Mouse (Mus musculus) forebrain, postnatal 0 days (tissue): ENCODE measurements around the gene Lrp1. TPM values are rescaled to one million over a fixed set of nuclear protein-coding genes. Genes with fewer than 3 reads are reported as not detected.

Experiments
- ATAC-seq: fragments of 200-750 bp; cut with Nextera tagmentation; 2 replicates; pipeline ENCODE4 v1.8.0; 2017; ENCODE audit warnings: mild to moderate bottlenecking, moderate library complexity
- DNase-seq: peaks from one replicate; pipeline ENCODE4 v3.0.0-alpha.2; 2015
- H3K27ac ChIP-seq: fragments of 300-500 bp; sonication (generic); 2 replicates; pipeline ENCODE4 v1.5.1; 2014; ENCODE audit warnings: low read depth, mild to moderate bottlenecking, antibody characterized with exemption, low read length, moderate library complexity, mixed read lengths
- H3K27me3 ChIP-seq: fragments of 300-500 bp; sonication (generic); 2 replicates; pipeline ENCODE4 v1.6.1; 2014; ENCODE audit warnings: mild to moderate bottlenecking, low read length, mixed read lengths; ENCODE audit not compliant: insufficient read depth
- H3K36me3 ChIP-seq: fragments of 300-500 bp; sonication (generic); 2 replicates; pipeline ENCODE4 v1.6.1; 2014; ENCODE audit warnings: mild to moderate bottlenecking, moderate library complexity; ENCODE audit not compliant: insufficient read depth
- H3K4me1 ChIP-seq: fragments of 300-500 bp; sonication (generic); 2 replicates; pipeline ENCODE4 v1.6.1; 2014; ENCODE audit warnings: antibody characterized with exemption; ENCODE audit not compliant: insufficient read depth
- H3K4me2 ChIP-seq: fragments of 300-500 bp; sonication (generic); 2 replicates; pipeline ENCODE4 v1.6.1; 2014; ENCODE audit warnings: low read depth, mild to moderate bottlenecking, moderate library complexity
- H3K4me3 ChIP-seq: fragments of 300-500 bp; sonication (generic); 2 replicates; pipeline ENCODE4 v1.5.1; 2014; ENCODE audit warnings: low read depth, low read length, mixed read lengths
- H3K9ac ChIP-seq: fragments of 300-500 bp; sonication (generic); 2 replicates; pipeline ENCODE4 v1.6.1; 2014; ENCODE audit warnings: mild to moderate bottlenecking
- H3K9me3 ChIP-seq: fragments of 300-500 bp; sonication (generic); 2 replicates; pipeline ENCODE4 v1.6.1; 2016; ENCODE audit warnings: low read length
- CTCF ChIP-seq: sonication (generic); IDR thresholded peaks from 2 replicates; pipeline ENCODE4 v1.5.1; 2016; ENCODE audit warnings: antibody characterized with exemption, control low read depth, low read depth
- WGBS: fragments of 180-500 bp; shearing (Covaris S2); extraction: QIAGEN DNeasy Blood & Tissue Kit; methylation state at CpG from one replicate; pipeline ENCODE4 v1.1.7; 2014; 5-methylcytosine and 5-hydroxymethylcytosine counted together
- polyA plus RNA-seq: library from polyadenylated mRNA; unstranded; fragments of >200 nt; fragmentation: Nextera tagmentation; extraction: Ambion mirVana; gene quantifications from 2 replicates; pipeline ENCODE4 v1.2.1, GENCODE M21; 2015
- total RNA-seq: library from RNA; depleted of rRNA; stranded (reverse); fragments of >200 nt; gene quantifications from 2 replicates; pipeline ENCODE4 v1.2.3, GENCODE M21; 2014

The Lrp1 gene
- total and polyA plus RNA-seq, 2 experiments from 2014 or later = 70.4 to 228 TPM

DNA sequence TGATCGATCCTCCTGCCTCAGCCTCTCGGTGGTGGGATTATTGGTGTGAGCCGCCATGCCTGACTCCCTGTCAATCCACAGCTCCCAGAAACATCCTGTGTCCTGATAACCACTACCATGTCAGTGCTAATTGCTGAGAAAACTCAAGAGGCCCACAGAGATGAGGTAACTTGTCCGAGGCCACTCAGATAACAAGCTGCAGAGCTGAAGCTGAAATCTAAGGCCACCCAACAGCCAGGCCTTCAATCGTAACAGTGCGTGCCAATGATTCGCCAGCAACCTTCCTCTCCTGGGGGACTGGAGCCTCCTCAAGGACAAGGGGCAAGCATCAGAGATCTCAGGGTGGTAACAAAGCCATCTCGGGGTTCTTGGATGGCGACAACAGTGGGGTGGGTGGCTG is 39.7 kb downstream of the Lrp1 start:
- H3K4me2 ChIP-seq = no peak overlapping the region
- WGBS = 95% methylated on average over 9 of the region's 9 CpGs
- no peak overlapping the region for H3K4me3 ChIP-seq
- no peaks in the 10 kb centered on the region for H3K9me3 ChIP-seq
- DNase-seq (no peak), ATAC-seq (no peak)
- H3K9ac ChIP-seq = no peak overlapping the region
- H3K27me3 ChIP-seq = no peaks in the 10 kb centered on the region
- no peaks in the 10 kb centered on the region for H3K4me1 ChIP-seq
- H3K36me3 ChIP-seq = peaks cover 87% of the 10 kb centered on the region
- TF ChIP-seq CTCF = no peak
- H3K27ac ChIP-seq = no peak overlapping the region

GRCm38 (mm10) chr10:127577982-127578381 is 43.0 kb downstream of the Lrp1 start:
- no peak for TF ChIP-seq CTCF
- no peak for DNase-seq
- ATAC-seq = no peak
- H3K9ac ChIP-seq = no peak overlapping the region
- H3K27ac ChIP-seq = no peak overlapping the region
- no peaks in the 10 kb centered on the region for H3K9me3 ChIP-seq
- peaks cover 99% of the 10 kb centered on the region for H3K36me3 ChIP-seq
- H3K27me3 ChIP-seq = no peaks in the 10 kb centered on the region
- H3K4me2 ChIP-seq = no peak overlapping the region
- H3K4me1 ChIP-seq = no peaks in the 10 kb centered on the region
- WGBS = 92% methylated on average over 15 of the region's 15 CpGs
- H3K4me3 ChIP-seq = no peak overlapping the region

DNA sequence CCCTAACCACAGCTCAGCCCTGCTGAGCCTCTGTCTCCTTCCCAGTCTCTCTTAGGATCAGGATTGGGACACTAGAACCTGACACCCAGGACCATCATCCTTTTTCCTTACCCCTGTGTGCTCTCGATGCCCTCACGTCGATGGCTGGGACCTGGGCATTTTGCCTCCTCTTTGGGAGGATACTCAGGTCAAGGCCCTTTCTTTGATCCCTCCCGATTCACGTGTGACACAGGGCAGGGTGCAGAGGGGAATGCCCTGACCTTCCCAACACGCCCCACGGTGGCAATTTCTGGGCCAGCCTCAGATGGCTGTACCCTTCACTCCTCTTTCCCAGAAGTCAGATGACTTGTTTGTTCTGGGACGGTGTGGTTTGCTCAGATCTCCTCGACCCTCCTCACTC is 43.8 kb downstream of the Lrp1 start:
- no peak overlapping the region for H3K4me3 ChIP-seq
- no peaks in the 10 kb centered on the region for H3K27me3 ChIP-seq
- no peak overlapping the region for H3K9ac ChIP-seq
- 90% methylated on average over 9 of the region's 9 CpGs for WGBS
- H3K27ac ChIP-seq = no peak overlapping the region
- no peak for TF ChIP-seq CTCF
- no peaks in the 10 kb centered on the region for H3K4me1 ChIP-seq
- H3K9me3 ChIP-seq = no peaks in the 10 kb centered on the region
- H3K36me3 ChIP-seq = peaks cover 99% of the 10 kb centered on the region
- no peak for DNase-seq
- no peak for ATAC-seq
- no peak overlapping the region for H3K4me2 ChIP-seq

DNA sequence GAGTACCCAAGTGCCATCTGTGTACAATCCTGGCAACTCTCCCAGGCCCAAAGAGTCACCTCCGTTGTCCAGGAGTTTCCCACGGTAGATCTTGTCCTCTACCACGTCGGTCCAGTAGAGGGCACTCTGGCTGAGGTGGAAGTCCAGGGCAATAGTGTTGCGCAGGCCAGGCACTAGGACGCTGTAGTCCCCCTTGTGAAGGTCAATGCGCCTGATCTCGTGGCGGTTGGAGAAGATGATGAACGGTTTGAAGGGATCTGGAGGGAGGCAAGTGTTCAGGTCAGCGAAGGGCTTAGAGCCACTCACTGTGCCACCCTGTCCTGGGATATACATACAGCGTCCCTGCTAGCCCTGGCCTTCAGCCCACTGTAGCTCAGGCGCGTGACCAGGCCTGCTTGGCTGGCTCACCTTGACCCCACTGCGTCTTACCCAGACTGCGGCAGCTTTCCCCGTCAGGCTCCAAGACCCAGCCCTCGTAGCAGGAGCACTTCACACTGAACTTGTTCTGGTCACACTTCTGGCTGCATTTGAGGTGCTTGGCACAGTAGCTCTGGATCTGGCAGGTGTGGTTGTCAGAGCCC is 44.5 kb downstream of the Lrp1 start:
- Histone ChIP-seq H3K27ac (no peak overlapping the region), H3K4me1 (no peaks in the 10 kb centered on the region), H3K36me3 (peaks cover 99% of the 10 kb centered on the region), H3K4me2 (no peak overlapping the region), H3K4me3 (no peak overlapping the region), H3K27me3 (no peaks in the 10 kb centered on the region), H3K9ac (no peak overlapping the region), H3K9me3 (no peaks in the 10 kb centered on the region)
- 66% methylated on average over 18 of the region's 18 CpGs for WGBS
- peak; percentile 65 for TF ChIP-seq CTCF
- ATAC-seq = no peak
- DNase-seq = no peak

- Histone ChIP-seq H3K27me3 (no peaks in the 10 kb centered on the region), H3K9me3 (no peaks in the 10 kb centered on the region), H3K27ac (no peak overlapping the region), H3K36me3 (peaks cover 99% of the 10 kb centered on the region), H3K4me1 (no peaks in the 10 kb centered on the region), H3K9ac (no peak overlapping the region), H3K4me3 (no peak overlapping the region), H3K4me2 (no peak overlapping the region)
- DNase-seq = no peak
- no peak for TF ChIP-seq CTCF
- no peak for ATAC-seq
- 87% methylated on average over 7 of the region's 7 CpGs for WGBS
Measured at GRCm38 (mm10) chr10:127575741-127576140, 45.2 kb downstream of the Lrp1 start.

GRCm38 (mm10) chr10:127572281-127572680 is 48.7 kb downstream of the Lrp1 start:
- H3K27me3 ChIP-seq = no peaks in the 10 kb centered on the region
- H3K9me3 ChIP-seq = no peaks in the 10 kb centered on the region
- no peak overlapping the region for H3K4me2 ChIP-seq
- 98% methylated on average over 5 of the region's 5 CpGs for WGBS
- no peaks in the 10 kb centered on the region for H3K4me1 ChIP-seq
- DNase-seq (no peak), ATAC-seq (no peak)
- H3K4me3 ChIP-seq = no peak overlapping the region
- H3K9ac ChIP-seq = no peak overlapping the region
- peaks cover 88% of the 10 kb centered on the region for H3K36me3 ChIP-seq
- no peak for TF ChIP-seq CTCF
- no peak overlapping the region for H3K27ac ChIP-seq

DNA sequence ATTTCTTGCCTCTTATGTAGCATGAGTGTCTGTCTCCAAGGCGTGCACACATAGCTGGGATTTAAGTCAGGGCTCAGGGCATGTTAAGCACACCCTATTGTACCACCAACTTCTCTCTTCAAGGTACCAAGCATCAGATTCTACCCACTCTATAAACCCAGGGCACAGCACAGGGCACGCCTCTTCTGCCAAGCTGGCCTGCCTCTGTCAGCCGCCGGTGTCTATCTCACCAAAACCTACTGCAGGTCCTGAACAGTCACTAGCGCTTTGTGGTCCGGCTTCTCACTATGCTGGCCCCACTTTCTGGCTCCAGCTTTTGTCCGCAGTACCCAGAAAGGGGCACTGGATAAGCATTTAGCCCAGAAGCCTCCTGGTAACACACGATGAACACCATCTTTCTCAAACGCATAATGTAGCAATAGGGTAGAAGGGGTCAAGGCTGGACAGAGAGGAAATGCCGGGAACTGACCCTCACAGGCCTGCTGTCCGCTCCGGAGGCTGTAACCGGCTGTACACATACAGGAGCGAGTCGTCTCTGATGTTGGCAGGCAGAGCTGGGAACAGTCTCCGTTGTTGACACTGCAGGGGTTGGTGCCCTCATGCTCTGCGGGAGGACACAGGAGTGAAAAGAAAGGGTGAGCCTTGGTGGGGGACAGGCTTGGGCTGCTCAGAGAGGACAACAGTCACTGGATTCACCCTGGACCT is 49.9 kb downstream of the Lrp1 start:
- Histone ChIP-seq H3K36me3 (peaks cover 88% of the 10 kb centered on the region), H3K4me1 (no peaks in the 10 kb centered on the region), H3K27me3 (no peaks in the 10 kb centered on the region), H3K9ac (no peak overlapping the region), H3K9me3 (no peaks in the 10 kb centered on the region), H3K4me3 (no peak overlapping the region), H3K27ac (no peak overlapping the region), H3K4me2 (no peak overlapping the region)
- no peak for TF ChIP-seq CTCF
- ATAC-seq (no peak), DNase-seq (no peak)
- WGBS = 92% methylated on average over 17 of the region's 17 CpGs
